Mouse (Mus musculus) testis, adult 2 months (tissue): ENCODE data around the gene Tlcd1. TPM values are rescaled to one million over a fixed set of nuclear protein-coding genes. Genes with fewer than 3 reads are reported as not detected.
A peak's percentile ranks its signal among the peaks of the same experiment; 100 is the strongest.

Source experiments
- H3K27ac ChIP-seq: fragments of 200-500 bp; 2 replicates; pipeline ENCODE4 v1.5.1; 2012; ENCODE audit warnings: low read depth, low read length; ENCODE audit not compliant: control insufficient read depth, insufficient read depth
- H3K27me3 ChIP-seq: fragments of 200-500 bp; 2 replicates; pipeline ENCODE4 v1.6.1; 2012; ENCODE audit warnings: mild to moderate bottlenecking, low read length, moderate library complexity; ENCODE audit not compliant: control insufficient read depth, insufficient read depth
- H3K36me3 ChIP-seq: fragments of 200-500 bp; 2 replicates; pipeline ENCODE4 v1.6.1; 2012; ENCODE audit warnings: mild to moderate bottlenecking, low read length; ENCODE audit not compliant: control insufficient read depth, insufficient read depth
- H3K4me1 ChIP-seq: fragments of 200-500 bp; 2 replicates; pipeline ENCODE4 v1.6.1; 2012; ENCODE audit warnings: low read length; ENCODE audit not compliant: control insufficient read depth, insufficient read depth
- H3K4me3 ChIP-seq: fragments of 200-500 bp; 2 replicates; pipeline ENCODE4 v1.5.1; 2012; ENCODE audit warnings: low read depth, mild to moderate bottlenecking, low read length, moderate library complexity, mixed read lengths; ENCODE audit not compliant: control insufficient read depth
- CTCF ChIP-seq: fragments of 200-500 bp; IDR thresholded peaks from 2 replicates; pipeline ENCODE4 v1.5.1; 2012; ENCODE audit warnings: low read depth, mild to moderate bottlenecking, inconsistent platforms, low read length, moderate library complexity; ENCODE audit not compliant: control insufficient read depth, insufficient read depth, insufficient replicate concordance
- POLR2A ChIP-seq: fragments of 200-500 bp; IDR thresholded peaks from 2 replicates; pipeline ENCODE4 v1.6.1; 2012; ENCODE audit warnings: low read depth, mild to moderate bottlenecking, inconsistent platforms, low read length, moderate library complexity; ENCODE audit not compliant: control insufficient read depth
- polyA plus RNA-seq: library from polyadenylated mRNA; depleted of rRNA; stranded (reverse); fragments of >200 nt; gene quantifications from 2 replicates; pipeline ENCODE4 v1.2.3, GENCODE M21; 2012

Gene Tlcd1
- polyA plus RNA-seq, 1 experiment = 73.7 TPM

- no peaks in the 10 kb centered on the region for H3K27me3 ChIP-seq
- TF ChIP-seq POLR2A (no peak), CTCF (no peak)
- H3K4me1 ChIP-seq = peaks cover 2% of the 10 kb centered on the region; the same call in 1 of the 2 replicates
- no peak overlapping the region for H3K27ac ChIP-seq
- no peak overlapping the region for H3K4me3 ChIP-seq
- no peaks in the 10 kb centered on the region; the same call in 1 of the 2 replicates for H3K36me3 ChIP-seq
These were observed 25.9 kb downstream of the Tlcd1 start for GRCm38 (mm10) chr11:78202372-78202771.

DNA sequence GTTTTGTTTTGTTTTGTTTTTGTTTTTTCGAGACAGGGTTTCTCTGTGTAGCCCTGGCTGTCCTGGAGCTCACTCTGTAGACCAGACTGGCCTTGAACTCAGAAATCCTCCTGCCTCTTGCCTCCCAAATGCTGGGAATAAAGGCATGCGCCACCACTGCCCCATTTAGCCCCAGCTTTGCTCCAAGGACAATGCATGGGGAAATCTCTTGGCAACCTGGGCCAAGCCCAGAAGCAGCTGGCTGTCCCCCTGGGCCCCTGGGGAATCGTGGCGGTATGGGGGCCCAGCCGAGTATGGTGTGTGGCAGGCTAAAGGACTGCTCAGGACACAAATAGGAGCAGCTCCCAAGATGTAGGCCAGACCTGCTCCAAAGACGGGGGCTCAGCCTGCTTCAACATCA, 27.8 kb downstream of the Tlcd1 start:
- Histone ChIP-seq H3K36me3 (peaks cover 6% of the 10 kb centered on the region), H3K27ac (no peak overlapping the region), H3K4me3 (no peak overlapping the region), H3K4me1 (peaks cover 2% of the 10 kb centered on the region; the same call in 1 of the 2 replicates), H3K27me3 (no peaks in the 10 kb centered on the region)
- TF ChIP-seq CTCF (no peak), POLR2A (no peak)

- peaks cover 2% of the 10 kb centered on the region; the same call in 1 of the 2 replicates for H3K4me1 ChIP-seq
- TF ChIP-seq POLR2A (no peak), CTCF (no peak)
- peaks cover 6% of the 10 kb centered on the region for H3K36me3 ChIP-seq
- H3K4me3 ChIP-seq = no peak overlapping the region
- no peak overlapping the region for H3K27ac ChIP-seq
- H3K27me3 ChIP-seq = no peaks in the 10 kb centered on the region
These were observed 29.1 kb downstream of the Tlcd1 start for GRCm38 (mm10) chr11:78205361-78206206.

DNA sequence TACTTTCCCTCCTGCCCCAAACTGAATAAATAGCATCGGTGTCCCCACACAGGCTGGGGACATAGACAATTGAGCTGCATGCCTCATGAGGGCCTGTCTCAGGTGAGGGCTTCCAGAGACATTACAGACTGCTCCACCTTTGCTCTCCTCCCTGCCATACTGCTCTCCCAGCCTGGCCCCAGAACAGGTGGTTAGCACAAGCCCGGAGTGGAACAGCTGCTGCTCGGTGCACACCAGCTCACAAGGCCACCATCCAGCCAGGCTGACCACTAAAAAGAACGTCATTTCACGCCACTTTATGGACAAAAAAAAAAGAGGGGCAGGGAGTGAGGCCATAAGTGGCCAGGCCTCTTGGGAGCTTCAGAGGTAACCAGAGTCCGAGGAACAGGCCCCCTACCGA, 30.7 kb downstream of the Tlcd1 start:
- peaks cover 8% of the 10 kb centered on the region for H3K36me3 ChIP-seq
- no peak overlapping the region for H3K27ac ChIP-seq
- peaks cover 2% of the 10 kb centered on the region; the same call in 1 of the 2 replicates for H3K4me1 ChIP-seq
- H3K27me3 ChIP-seq = no peaks in the 10 kb centered on the region
- TF ChIP-seq CTCF (no peak), POLR2A (no peak)
- no peak overlapping the region for H3K4me3 ChIP-seq

- Histone ChIP-seq H3K27me3 (no peaks in the 10 kb centered on the region), H3K27ac (no peak overlapping the region), H3K4me1 (no peaks in the 10 kb centered on the region), H3K4me3 (no peak overlapping the region), H3K36me3 (peaks cover 12% of the 10 kb centered on the region)
- TF ChIP-seq CTCF = no peak
- TF ChIP-seq POLR2A = no peak
These were observed 33.4 kb downstream of the Tlcd1 start for GRCm38 (mm10) chr11:78209886-78210285.

- Histone ChIP-seq H3K4me3 (peak overlapping the region; percentile 13), H3K36me3 (peaks cover 12% of the 10 kb centered on the region), H3K4me1 (no peaks in the 10 kb centered on the region), H3K27me3 (no peaks in the 10 kb centered on the region), H3K27ac (peak overlapping the region; percentile 27)
- TF ChIP-seq POLR2A (no peak), CTCF (no peak)
These were observed 34.1 kb downstream of the Tlcd1 start for GRCm38 (mm10) chr11:78210615-78211014.

DNA sequence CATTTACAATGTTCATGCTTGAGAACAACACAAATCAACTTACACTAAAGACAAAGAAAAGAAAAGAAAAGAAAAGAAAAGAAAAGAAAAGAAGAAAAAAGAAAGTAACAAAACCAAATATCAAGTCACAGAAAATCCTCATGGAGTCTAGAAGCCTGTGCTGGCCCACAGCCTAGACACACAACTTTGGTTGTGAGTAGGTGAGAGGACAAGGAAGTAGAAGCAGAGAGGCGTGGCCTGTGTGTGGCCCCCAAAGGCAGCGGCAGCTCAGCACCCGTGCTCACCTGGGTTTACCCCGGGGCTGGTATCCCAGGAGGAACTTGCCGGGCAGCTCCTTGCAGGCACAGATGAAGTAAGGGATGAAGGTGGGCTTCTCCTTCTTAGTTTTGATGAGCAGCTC, 35.0 kb downstream of the Tlcd1 start:
- H3K27me3 ChIP-seq = no peaks in the 10 kb centered on the region
- H3K36me3 ChIP-seq = peaks cover 13% of the 10 kb centered on the region
- TF ChIP-seq POLR2A (no peak), CTCF (no peak)
- no peak overlapping the region for H3K27ac ChIP-seq
- H3K4me3 ChIP-seq = no peak overlapping the region
- no peaks in the 10 kb centered on the region for H3K4me1 ChIP-seq
